Mouse (Mus musculus) testis, adult 2 months (tissue): ENCODE measurements around the gene Pon3. TPM values are rescaled to one million over a fixed set of nuclear protein-coding genes. Genes with fewer than 3 reads are reported as not detected.

Experiments
- H3K27ac ChIP-seq: fragments of 200-500 bp; 2 replicates; pipeline ENCODE4 v1.5.1; 2012; ENCODE audit warnings: low read depth, low read length; ENCODE audit not compliant: control insufficient read depth, insufficient read depth
- H3K27me3 ChIP-seq: fragments of 200-500 bp; 2 replicates; pipeline ENCODE4 v1.6.1; 2012; ENCODE audit warnings: mild to moderate bottlenecking, low read length, moderate library complexity; ENCODE audit not compliant: control insufficient read depth, insufficient read depth
- H3K36me3 ChIP-seq: fragments of 200-500 bp; 2 replicates; pipeline ENCODE4 v1.6.1; 2012; ENCODE audit warnings: mild to moderate bottlenecking, low read length; ENCODE audit not compliant: control insufficient read depth, insufficient read depth
- H3K4me1 ChIP-seq: fragments of 200-500 bp; 2 replicates; pipeline ENCODE4 v1.6.1; 2012; ENCODE audit warnings: low read length; ENCODE audit not compliant: control insufficient read depth, insufficient read depth
- H3K4me3 ChIP-seq: fragments of 200-500 bp; 2 replicates; pipeline ENCODE4 v1.5.1; 2012; ENCODE audit warnings: low read depth, mild to moderate bottlenecking, low read length, moderate library complexity, mixed read lengths; ENCODE audit not compliant: control insufficient read depth
- CTCF ChIP-seq: fragments of 200-500 bp; IDR thresholded peaks from 2 replicates; pipeline ENCODE4 v1.5.1; 2012; ENCODE audit warnings: low read depth, mild to moderate bottlenecking, inconsistent platforms, low read length, moderate library complexity; ENCODE audit not compliant: control insufficient read depth, insufficient read depth, insufficient replicate concordance
- POLR2A ChIP-seq: fragments of 200-500 bp; IDR thresholded peaks from 2 replicates; pipeline ENCODE4 v1.6.1; 2012; ENCODE audit warnings: low read depth, mild to moderate bottlenecking, inconsistent platforms, low read length, moderate library complexity; ENCODE audit not compliant: control insufficient read depth
- polyA plus RNA-seq: library from polyadenylated mRNA; depleted of rRNA; stranded (reverse); fragments of >200 nt; gene quantifications from 2 replicates; pipeline ENCODE4 v1.2.3, GENCODE M21; 2012

Pon3 gene
- polyA plus RNA-seq, 1 experiment: 4.0 TPM

DNA sequence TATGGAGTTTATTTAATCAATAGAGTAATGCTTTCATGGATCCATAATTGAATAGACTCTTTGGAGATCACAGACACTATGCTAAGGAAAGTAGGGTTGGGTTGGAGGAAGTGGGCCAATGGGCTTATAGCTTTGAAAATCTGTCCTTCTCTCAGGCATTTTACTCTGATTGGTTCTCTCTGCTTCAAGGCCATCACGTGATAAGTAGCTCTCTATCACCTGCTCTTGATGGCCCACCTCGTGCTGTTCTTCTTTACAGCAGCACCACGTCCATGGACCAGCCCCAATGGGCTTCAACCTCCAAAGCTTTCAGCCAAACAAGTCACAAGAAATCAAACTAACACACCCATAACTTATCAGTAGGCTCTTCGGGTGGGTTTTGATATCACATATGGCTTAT lies 65.3 kb downstream of the Pon3 start:
- no peak overlapping the region for H3K4me3 ChIP-seq
- no peak for TF ChIP-seq POLR2A
- TF ChIP-seq CTCF: no peak
- no peaks in the 10 kb centered on the region for H3K36me3 ChIP-seq
- no peaks in the 10 kb centered on the region for H3K27me3 ChIP-seq
- H3K4me1 ChIP-seq: no peaks in the 10 kb centered on the region
- no peak overlapping the region for H3K27ac ChIP-seq

GRCm38 (mm10) chr6:5189507-5189906 lies 66.6 kb downstream of the Pon3 start:
- Histone ChIP-seq H3K4me3 (no peak overlapping the region), H3K27ac (no peak overlapping the region), H3K36me3 (no peaks in the 10 kb centered on the region), H3K27me3 (no peaks in the 10 kb centered on the region), H3K4me1 (no peaks in the 10 kb centered on the region)
- TF ChIP-seq POLR2A: no peak

- TF ChIP-seq POLR2A (no peak), CTCF (no peak)
- H3K36me3 ChIP-seq: no peaks in the 10 kb centered on the region
- H3K4me3 ChIP-seq: no peak overlapping the region
- no peaks in the 10 kb centered on the region for H3K27me3 ChIP-seq
- no peaks in the 10 kb centered on the region for H3K4me1 ChIP-seq
- H3K27ac ChIP-seq: no peak overlapping the region
Observed at GRCm38 (mm10) chr6:5188938-5189337, 67.1 kb downstream of the Pon3 start.

DNA sequence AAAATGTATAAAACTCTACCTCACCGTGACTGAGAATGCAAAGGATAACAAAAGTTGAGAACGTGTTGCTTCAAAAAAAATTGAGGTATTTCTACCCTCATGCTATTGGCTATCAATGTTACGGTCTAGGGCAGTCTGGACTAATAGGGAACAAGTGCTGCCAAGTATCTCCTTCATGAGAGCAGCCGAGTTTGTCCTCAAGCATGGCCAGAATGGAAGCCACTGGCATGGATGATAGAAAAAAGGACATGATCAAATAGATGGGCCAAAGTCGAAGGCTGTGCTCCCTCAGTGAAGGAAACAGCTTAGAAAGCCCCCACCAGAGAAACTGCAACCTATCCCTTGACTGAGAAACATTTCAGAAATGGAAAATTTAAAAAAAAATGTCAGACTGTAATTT lies 68.0 kb downstream of the Pon3 start:
- H3K4me1 ChIP-seq: no peaks in the 10 kb centered on the region
- TF ChIP-seq CTCF (no peak), POLR2A (no peak)
- H3K27me3 ChIP-seq: no peaks in the 10 kb centered on the region
- H3K4me3 ChIP-seq: no peak overlapping the region
- no peak overlapping the region for H3K27ac ChIP-seq
- no peaks in the 10 kb centered on the region for H3K36me3 ChIP-seq

- TF ChIP-seq CTCF (no peak), POLR2A (no peak)
- H3K4me1 ChIP-seq: no peaks in the 10 kb centered on the region
- no peaks in the 10 kb centered on the region for H3K27me3 ChIP-seq
- H3K36me3 ChIP-seq: no peaks in the 10 kb centered on the region
- no peak overlapping the region for H3K27ac ChIP-seq
- no peak overlapping the region for H3K4me3 ChIP-seq
Observed at GRCm38 (mm10) chr6:5187586-5187985, 68.5 kb downstream of the Pon3 start.

GRCm38 (mm10) chr6:5186229-5186950 lies 69.7 kb downstream of the Pon3 start:
- H3K27ac ChIP-seq: no peak overlapping the region
- no peaks in the 10 kb centered on the region for H3K36me3 ChIP-seq
- no peak overlapping the region for H3K4me3 ChIP-seq
- H3K4me1 ChIP-seq: no peaks in the 10 kb centered on the region
- no peak for TF ChIP-seq CTCF
- no peak for TF ChIP-seq POLR2A
- no peaks in the 10 kb centered on the region for H3K27me3 ChIP-seq

DNA sequence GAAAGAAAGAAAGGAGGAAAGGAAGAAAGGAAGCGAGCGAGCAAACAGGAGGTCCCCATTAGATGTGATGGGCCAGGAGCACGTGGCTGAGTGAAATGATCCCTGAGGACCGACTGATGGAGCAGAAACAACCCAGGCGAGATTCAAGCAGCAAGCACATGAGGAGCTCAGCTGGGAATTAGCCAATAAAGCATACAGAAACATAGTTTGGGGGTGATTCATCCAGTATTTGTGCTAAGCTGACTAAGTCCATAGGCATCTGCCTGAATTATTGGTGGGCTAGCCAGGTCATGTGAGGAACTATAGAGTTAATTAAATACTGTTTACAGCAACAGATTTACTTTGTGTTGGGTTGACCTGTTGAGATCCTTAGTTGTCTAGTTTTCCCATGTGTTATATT lies 75.4 kb downstream of the Pon3 start:
- H3K27me3 ChIP-seq: no peaks in the 10 kb centered on the region
- TF ChIP-seq CTCF (no peak), POLR2A (no peak)
- H3K27ac ChIP-seq: no peak overlapping the region
- no peaks in the 10 kb centered on the region for H3K4me1 ChIP-seq
- no peak overlapping the region for H3K4me3 ChIP-seq
- H3K36me3 ChIP-seq: no peaks in the 10 kb centered on the region

DNA sequence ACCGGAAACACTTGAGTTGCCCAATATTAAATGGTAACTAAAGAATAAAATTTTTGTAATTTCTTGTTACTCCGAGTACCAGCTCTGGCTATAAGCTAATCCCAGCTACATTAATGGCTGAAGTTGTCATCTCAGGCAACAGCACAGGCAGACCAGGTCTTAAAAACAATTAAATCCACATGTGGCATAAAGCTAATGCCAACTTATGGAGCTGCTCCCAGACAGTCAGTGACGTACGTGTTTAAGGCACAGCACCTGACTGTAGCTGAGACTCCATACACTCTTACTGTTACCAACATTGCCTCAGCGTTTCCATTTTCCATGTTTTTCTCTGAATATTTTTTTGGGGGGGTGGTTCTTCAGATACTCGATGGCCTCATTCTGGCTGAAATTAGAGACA lies 76.9 kb downstream of the Pon3 start:
- no peaks in the 10 kb centered on the region for H3K36me3 ChIP-seq
- no peaks in the 10 kb centered on the region for H3K4me1 ChIP-seq
- TF ChIP-seq POLR2A (no peak), CTCF (no peak)
- no peak overlapping the region for H3K4me3 ChIP-seq
- no peaks in the 10 kb centered on the region for H3K27me3 ChIP-seq
- no peak overlapping the region for H3K27ac ChIP-seq
